Mouse (Mus musculus) liver, postnatal 0 days (tissue): ENCODE measurements at regions not wholly inside any gene's neighbourhood (a gene's known extent, or its start where the extent isn't known, plus 50 kb on each side); places are given as distances from the start of the nearest gene placed in this dataset.

ENCODE experiments used
- CTCF ChIP-seq: sonication (generic); IDR thresholded peaks from 2 replicates; pipeline ENCODE4 v1.5.1; 2016; ENCODE audit warnings: antibody characterized with exemption, low read depth
- EP300 ChIP-seq: IDR thresholded peaks from 2 replicates; pipeline ENCODE4 v1.6.1; 2016; ENCODE audit warnings: antibody characterized with exemption, low read depth, mild to moderate bottlenecking

DNA sequence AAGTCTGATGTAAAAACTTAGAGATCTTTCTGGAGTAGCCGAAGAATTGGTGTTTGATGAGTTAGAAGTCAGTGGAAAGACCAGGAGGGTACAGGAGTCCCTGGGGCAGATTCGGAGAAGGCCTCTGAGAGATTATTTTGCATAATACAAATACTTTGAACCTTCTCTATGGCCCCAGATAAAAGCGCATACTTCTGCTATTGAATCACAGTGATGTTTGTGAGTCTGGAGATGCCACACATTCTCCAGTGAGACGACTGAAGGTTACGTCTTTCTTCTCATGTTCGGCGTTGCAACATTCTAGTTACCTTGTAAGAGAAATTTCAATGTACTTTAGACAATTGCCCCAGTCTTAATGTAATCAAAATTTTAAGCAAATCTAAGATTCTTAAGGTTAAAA lies 107.9 kb downstream of the Gm11146 start:
- TF ChIP-seq CTCF (no peak), EP300 (no peak)
